Mouse (Mus musculus): ENCODE measurements at regions not wholly inside any gene's neighbourhood (a gene's known extent, or its start where the extent isn't known, plus 50 kb on each side); places are given as distances from the start of the nearest gene placed in this dataset.
"Not testable (repeated sequence)": the region's sequence is repeated elsewhere in the genome, so short reads cannot be mapped to it uniquely, and the experiment has no call there.

DNA sequence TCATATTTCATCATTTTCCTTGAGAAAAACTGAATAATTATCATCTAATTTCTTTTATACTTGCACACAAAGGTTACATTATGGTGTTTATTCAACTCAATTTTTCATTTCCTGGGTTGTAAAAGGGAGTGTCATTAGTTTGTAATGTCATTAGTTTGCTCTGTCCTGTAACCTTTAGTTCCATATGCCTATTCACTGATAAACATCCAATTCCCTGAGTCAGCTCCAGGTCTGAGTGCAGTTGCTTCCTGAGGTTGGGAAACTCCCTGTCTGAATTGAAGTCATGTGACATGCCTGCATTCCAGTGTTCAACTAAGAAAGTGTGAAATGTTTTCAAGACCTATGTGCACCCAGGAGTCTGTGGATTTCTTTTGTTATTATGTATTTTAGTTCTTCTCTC, 362.8 kb downstream of the Adam6a start:
- DNase-seq, result no peak
- Histone ChIP-seq H3K4me1 (ENCODE audit: control insufficient read depth, insufficient read depth, low read length) (no peaks in the 10 kb centered on the region), H3K4me3 (replicated peaks; ENCODE audit: extremely low read depth, low read depth, low read length) (no peak overlapping the region)
- no peak for TF ChIP-seq CTCF (IDR thresholded peaks at IDR 0.05; ENCODE audit: insufficient read depth, low read length)

DNA sequence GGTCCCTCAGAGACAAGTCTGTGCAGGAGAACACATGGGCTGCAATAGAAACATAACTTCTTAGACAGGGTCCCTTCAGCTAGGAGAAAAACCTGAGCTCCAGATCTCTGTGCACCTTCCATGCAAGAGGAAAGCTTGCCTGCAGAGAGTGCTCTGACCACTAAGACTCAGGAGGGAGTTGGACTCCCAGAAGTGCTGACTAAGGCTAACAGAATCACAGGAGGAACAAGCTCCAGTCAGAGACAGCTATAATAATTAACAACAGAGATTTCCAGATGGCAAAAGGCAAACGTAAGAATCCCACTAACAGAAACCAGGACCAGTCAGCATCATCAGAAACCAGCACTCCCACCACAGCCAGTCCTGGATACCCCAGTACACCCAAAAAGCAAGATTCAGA, 364.0 kb downstream of the Adam6a start:
- H3K4me1 ChIP-seq (ENCODE audit: control insufficient read depth, insufficient read depth, low read length), result no peaks in the 10 kb centered on the region
- TF ChIP-seq CTCF (IDR thresholded peaks at IDR 0.05; ENCODE audit: insufficient read depth, low read length) (no peak), POLR2A (IDR thresholded peaks at IDR 0.05; ENCODE audit: borderline replicate concordance, extremely low read depth, low read depth, low read length) (no peak)
- H3K4me3 ChIP-seq (replicated peaks; ENCODE audit: extremely low read depth, low read depth, low read length), result no peak overlapping the region
- DNase-seq, result no peak
- WGBS, result 67% methylated on average over 1 of the region's 1 CpGs

DNA sequence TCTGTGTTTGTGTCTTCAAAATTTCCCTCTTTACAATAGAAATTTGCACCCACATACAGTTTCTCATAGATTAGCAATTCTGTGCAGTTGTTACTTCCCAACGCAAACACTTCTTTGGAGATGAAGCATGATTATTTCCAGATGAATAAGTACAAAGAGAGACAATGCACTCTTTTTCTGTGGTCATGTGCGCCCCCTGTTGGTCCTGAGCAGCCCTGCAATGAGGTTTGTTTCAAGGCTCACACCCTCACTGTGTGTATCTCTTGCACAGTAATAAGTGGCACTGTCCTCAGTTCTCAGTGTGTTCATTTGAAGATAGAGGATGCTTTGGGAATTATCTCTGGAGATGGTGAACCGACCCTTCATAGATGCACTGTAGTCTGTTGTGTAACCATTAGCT, 368.1 kb downstream of the Adam6a start:
- no peak for TF ChIP-seq POLR2A (IDR thresholded peaks at IDR 0.05; ENCODE audit: borderline replicate concordance, extremely low read depth, low read depth, low read length)
- no peak for TF ChIP-seq CTCF (IDR thresholded peaks at IDR 0.05; ENCODE audit: insufficient read depth, low read length)
- Histone ChIP-seq H3K4me3 (replicated peaks; ENCODE audit: extremely low read depth, low read depth, low read length) (no peak overlapping the region), H3K4me1 (ENCODE audit: control insufficient read depth, insufficient read depth, low read length) (no peaks in the 10 kb centered on the region)
- DNase-seq, result no peak
- 32% methylated on average over 3 of the region's 3 CpGs for WGBS

DNA sequence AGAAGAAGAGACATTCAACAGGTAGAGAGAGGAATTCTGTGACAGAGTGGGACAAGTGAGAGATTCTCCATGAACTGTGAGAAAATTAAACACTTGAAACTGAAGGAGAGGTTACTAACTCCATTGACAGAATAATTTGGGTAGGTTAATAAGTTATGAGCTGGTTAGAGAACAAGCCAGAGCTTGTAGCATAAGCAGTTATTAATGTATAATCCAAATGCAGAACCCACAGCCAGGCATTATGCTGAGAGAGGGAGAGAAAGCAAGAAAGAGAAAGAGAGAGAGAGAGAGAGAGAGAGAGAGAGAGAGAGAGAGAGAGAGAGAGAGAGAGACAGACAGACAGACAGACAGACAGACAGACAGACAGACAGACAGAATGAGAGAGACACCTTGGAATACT, 397.0 kb downstream of the Adam6a start:
- Histone ChIP-seq H3K4me3 (replicated peaks; ENCODE audit: extremely low read depth, low read depth, low read length) (no peak overlapping the region), H3K4me1 (ENCODE audit: control insufficient read depth, insufficient read depth, low read length) (no peaks in the 10 kb centered on the region)
- no peak for TF ChIP-seq CTCF (IDR thresholded peaks at IDR 0.05; ENCODE audit: insufficient read depth, low read length)
- no peak for TF ChIP-seq POLR2A (IDR thresholded peaks at IDR 0.05; ENCODE audit: borderline replicate concordance, extremely low read depth, low read depth, low read length)
- no peak for DNase-seq

DNA sequence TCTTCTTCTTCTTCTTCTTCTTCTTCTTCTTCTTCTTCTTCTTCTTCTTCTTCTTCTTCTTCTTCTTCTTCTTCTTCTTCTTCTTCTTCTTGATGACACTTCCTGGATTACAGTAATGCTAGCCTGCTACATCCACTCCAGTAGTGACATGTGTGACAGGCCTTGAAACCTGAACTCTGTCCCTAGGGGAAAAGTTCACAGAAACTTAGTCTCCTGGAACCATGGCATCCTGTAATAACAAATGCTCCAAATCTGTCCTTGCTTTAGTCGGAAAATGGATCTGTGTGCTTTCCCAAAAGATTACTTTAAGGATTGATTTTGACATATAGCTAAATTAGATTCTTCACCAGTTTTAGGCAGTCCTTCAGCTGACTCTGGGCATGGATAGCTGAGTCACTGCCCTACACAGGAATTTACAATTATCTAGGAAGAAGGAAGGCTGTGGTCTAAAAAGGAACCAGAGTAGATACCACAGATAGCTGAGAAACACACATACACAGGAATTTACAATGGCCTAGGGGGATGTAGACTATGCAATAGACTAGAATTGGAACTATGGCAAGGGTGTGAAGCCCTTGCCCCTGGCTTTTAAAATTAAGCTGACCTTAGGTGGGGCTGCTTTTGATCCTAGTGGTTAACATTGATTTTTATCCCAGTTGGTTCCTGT, 400.1 kb downstream of the Adam6a start:
- DNase-seq; H3K4me1 ChIP-seq (ENCODE audit: control insufficient read depth, insufficient read depth, low read length); H3K4me3 ChIP-seq (replicated peaks; ENCODE audit: extremely low read depth, low read depth, low read length): not testable (repeated sequence)
- WGBS, result 70% methylated on average over 1 of the region's 1 CpGs

DNA sequence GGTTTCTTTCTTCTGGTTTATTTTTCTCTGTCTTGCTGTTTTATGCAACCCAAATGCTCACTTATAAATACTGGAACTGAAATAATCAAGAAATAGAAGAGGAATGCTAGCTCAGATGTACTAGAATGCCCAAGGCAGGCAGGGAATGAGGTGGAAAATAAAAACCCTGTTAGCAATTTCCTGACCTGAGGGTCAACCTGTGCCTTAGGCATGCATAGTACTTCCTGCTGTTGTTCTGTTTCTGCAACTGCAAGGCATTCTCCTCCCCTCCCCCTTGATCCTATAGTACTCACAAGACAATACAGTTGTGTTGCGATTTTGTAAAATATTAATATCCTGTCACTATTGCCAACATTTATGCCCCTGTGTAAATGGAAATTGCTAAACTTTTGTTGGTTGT, 402.1 kb downstream of the Adam6a start:
- not testable (repeated sequence) for H3K4me1 ChIP-seq (ENCODE audit: control insufficient read depth, insufficient read depth, low read length)
- 80% methylated on average over 1 of the region's 1 CpGs for WGBS

DNA sequence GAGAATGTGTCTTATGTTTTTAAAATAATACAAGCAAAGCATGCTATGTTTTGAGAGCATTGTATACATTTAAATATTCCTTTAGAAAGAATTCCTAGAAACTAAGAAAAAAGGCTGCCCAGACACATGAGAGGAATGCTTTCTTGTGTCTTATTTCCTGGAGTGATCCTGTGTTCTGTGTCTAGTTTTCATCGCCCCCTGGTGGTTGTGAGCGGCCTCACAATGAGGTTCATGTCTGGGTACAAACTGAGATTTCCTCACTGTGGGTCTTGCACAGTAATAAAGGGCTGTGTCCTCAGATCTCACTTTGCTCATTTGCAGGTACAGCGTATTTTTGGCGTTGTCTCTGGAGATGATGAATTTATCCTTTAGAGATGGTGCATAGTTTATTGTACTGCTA, 404.3 kb downstream of the Adam6a start:
- 18% methylated on average over 4 of the region's 4 CpGs for WGBS
- not testable (repeated sequence) for H3K4me3 ChIP-seq (replicated peaks; ENCODE audit: extremely low read depth, low read depth, low read length); DNase-seq; H3K4me1 ChIP-seq (ENCODE audit: control insufficient read depth, insufficient read depth, low read length)
- TF ChIP-seq CTCF (IDR thresholded peaks at IDR 0.05; ENCODE audit: insufficient read depth, low read length), result peak; percentile 2; the same call in 1 of the 2 replicates

More for the DNA sequence above, 402.1 kb downstream of the Adam6a start:
- DNase-seq; H3K4me3 ChIP-seq (replicated peaks; ENCODE audit: extremely low read depth, low read depth, low read length): not testable (repeated sequence)

DNA sequence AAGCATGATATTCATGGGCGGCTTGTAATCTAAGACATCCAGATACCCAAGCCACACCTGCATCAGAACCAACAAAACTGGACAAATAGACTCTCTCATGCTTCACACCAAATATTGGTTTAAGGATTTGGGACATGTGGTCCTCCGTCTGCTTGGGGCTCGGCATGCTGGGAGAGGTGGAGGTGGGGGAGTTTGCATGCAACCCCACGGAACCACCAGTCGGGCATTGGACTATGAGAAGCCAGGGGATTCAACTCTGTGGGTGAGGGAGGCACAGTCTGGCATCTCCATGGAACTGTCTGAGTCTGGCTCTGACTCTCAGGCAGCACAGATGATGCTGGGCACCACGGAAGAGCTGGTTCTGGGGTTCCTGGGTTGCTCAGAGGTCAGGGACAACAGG, 430.6 kb downstream of the Adam6a start:
- no peaks in the 10 kb centered on the region for H3K4me1 ChIP-seq (ENCODE audit: control insufficient read depth, insufficient read depth, low read length)
- no peak for TF ChIP-seq CTCF (IDR thresholded peaks at IDR 0.05; ENCODE audit: insufficient read depth, low read length)
- no peak for TF ChIP-seq POLR2A (IDR thresholded peaks at IDR 0.05; ENCODE audit: borderline replicate concordance, extremely low read depth, low read depth, low read length)
- DNase-seq, result no peak
- no peak overlapping the region for H3K4me3 ChIP-seq (replicated peaks; ENCODE audit: extremely low read depth, low read depth, low read length)
- 72% methylated on average over 6 of the region's 6 CpGs for WGBS

DNA sequence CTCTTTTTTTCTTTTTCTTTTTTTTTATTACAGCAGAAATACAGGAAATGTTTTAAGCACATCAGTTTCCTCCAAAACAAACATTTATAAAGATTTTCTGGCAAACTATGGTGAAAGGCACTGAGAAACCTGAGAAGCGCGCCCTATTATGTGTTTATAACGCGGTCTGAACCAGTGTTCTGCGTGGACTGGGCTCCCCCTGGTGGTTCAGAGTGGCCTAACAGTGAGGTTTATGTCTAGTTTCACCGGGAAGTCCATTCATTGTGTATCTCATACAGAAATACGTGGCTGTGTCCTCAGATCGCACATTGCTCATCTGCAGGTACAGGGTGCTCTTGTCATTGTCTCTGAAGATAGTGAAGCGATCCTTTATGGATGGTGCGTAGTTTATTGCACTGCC, 437.9 kb downstream of the Adam6a start:
- 30% methylated on average over 10 of the region's 10 CpGs for WGBS
- TF ChIP-seq CTCF (IDR thresholded peaks at IDR 0.05; ENCODE audit: insufficient read depth, low read length), result peak; percentile 36
- H3K4me3 ChIP-seq (replicated peaks; ENCODE audit: extremely low read depth, low read depth, low read length); H3K4me1 ChIP-seq (ENCODE audit: control insufficient read depth, insufficient read depth, low read length): not testable (repeated sequence)
- DNase-seq, result peak; percentile 31

DNA sequence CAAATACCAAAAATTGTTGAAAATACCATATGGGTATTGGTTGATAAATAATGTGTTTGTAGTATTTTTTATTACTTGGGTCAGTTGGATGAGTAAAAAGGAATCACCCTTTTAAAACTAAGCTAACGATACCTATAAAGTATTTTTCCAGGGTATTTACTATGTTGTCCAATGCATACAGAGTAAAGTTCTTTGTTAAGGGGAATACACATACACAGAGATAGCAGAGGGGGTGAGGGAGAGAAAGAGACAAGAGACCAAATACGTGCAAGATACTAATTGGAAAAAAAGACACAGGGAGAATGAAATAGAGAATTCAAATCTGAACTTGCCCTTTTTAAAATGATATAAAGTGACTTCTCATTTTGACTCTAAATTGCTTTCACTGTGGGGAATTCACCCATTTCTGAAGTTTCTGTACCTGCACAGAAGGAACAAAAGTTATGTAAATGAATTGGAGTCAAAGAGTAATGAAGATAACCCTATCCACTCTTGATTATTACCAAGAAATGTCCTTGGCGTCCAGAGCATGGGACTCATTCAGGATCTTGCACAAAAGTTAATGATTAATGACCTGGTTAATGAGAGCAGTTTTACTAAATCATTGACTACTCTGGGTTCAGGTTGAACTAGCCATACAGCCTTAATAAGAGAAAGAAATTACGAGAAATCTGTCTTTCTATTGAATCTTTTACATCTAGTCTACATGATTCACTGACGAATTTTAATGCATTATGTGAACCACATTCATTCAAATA, 443.7 kb downstream of the Adam6a start:
- TF ChIP-seq POLR2A (IDR thresholded peaks at IDR 0.05; ENCODE audit: borderline replicate concordance, extremely low read depth, low read depth, low read length) (no peak), CTCF (IDR thresholded peaks at IDR 0.05; ENCODE audit: insufficient read depth, low read length) (no peak)
- no peaks in the 10 kb centered on the region for H3K4me1 ChIP-seq (ENCODE audit: control insufficient read depth, insufficient read depth, low read length)
- H3K4me3 ChIP-seq (replicated peaks; ENCODE audit: extremely low read depth, low read depth, low read length), result no peak overlapping the region
- DNase-seq, result no peak
- 72% methylated on average over 5 of the region's 5 CpGs for WGBS

Measured in lung, adult 2 months (tissue).